Mouse (Mus musculus): ENCODE measurements at regions not wholly inside any gene's neighbourhood (a gene's known extent, or its start where the extent isn't known, plus 50 kb on each side); places are given as distances from the start of the nearest gene placed in this dataset.

- WGBS: 37% methylated on average over 2 of the region's 2 CpGs
- Histone ChIP-seq H3K4me1 (ENCODE audit: control insufficient read depth, insufficient read depth, low read length) (no peaks in the 10 kb centered on the region), H3K36me3 (ENCODE audit: control insufficient read depth, insufficient read depth, low read length) (no peaks in the 10 kb centered on the region), H3K4me2 (replicated peaks; ENCODE audit: low read depth, low read length) (no peak overlapping the region), H3K9ac (replicated peaks; ENCODE audit: low read depth, low read length) (no peak overlapping the region), H3K4me3 (ENCODE audit: low read depth, low read length) (no peak overlapping the region), H3K27ac (ENCODE audit: low read length) (no peak overlapping the region), H3K27me3 (ENCODE audit: control insufficient read depth, insufficient read depth, low read length) (no peaks in the 10 kb centered on the region), H3K9me3 (ENCODE audit: control insufficient read depth, low read depth, low read length) (no peaks in the 10 kb centered on the region)
- ATAC-seq (ENCODE audit: insufficient number of reproducible peaks, insufficient read depth, low FRiP score, low read depth): no peak
Measured at GRCm38 (mm10) chr3:39360278-39360677, 473.5 kb downstream of the Fat4 start.

GRCm38 (mm10) chr3:39370926-39371325 is 484.2 kb downstream of the Fat4 start:
- Histone ChIP-seq H3K27me3 (ENCODE audit: control insufficient read depth, insufficient read depth, low read length) (no peaks in the 10 kb centered on the region), H3K4me2 (replicated peaks; ENCODE audit: low read depth, low read length) (no peak overlapping the region), H3K9ac (replicated peaks; ENCODE audit: low read depth, low read length) (no peak overlapping the region), H3K4me3 (ENCODE audit: low read depth, low read length) (no peak overlapping the region), H3K27ac (ENCODE audit: low read length) (no peak overlapping the region), H3K9me3 (ENCODE audit: control insufficient read depth, low read depth, low read length) (no peaks in the 10 kb centered on the region), H3K36me3 (ENCODE audit: control insufficient read depth, insufficient read depth, low read length) (no peaks in the 10 kb centered on the region), H3K4me1 (ENCODE audit: control insufficient read depth, insufficient read depth, low read length) (no peaks in the 10 kb centered on the region)
- no peak for ATAC-seq (ENCODE audit: insufficient number of reproducible peaks, insufficient read depth, low FRiP score, low read depth)
- WGBS: 89% methylated on average over 4 of the region's 4 CpGs

GRCm38 (mm10) chr3:39372426-39372950 is 485.7 kb downstream of the Fat4 start:
- no peak overlapping the region for H3K4me3 ChIP-seq (ENCODE audit: low read depth, low read length)
- H3K27me3 ChIP-seq (ENCODE audit: control insufficient read depth, insufficient read depth, low read length): no peaks in the 10 kb centered on the region
- no peak overlapping the region for H3K4me2 ChIP-seq (replicated peaks; ENCODE audit: low read depth, low read length)
- no peak overlapping the region for H3K9ac ChIP-seq (replicated peaks; ENCODE audit: low read depth, low read length)
- no peaks in the 10 kb centered on the region for H3K36me3 ChIP-seq (ENCODE audit: control insufficient read depth, insufficient read depth, low read length)
- no peak for ATAC-seq (ENCODE audit: insufficient number of reproducible peaks, insufficient read depth, low FRiP score, low read depth)
- no peak overlapping the region for H3K27ac ChIP-seq (ENCODE audit: low read length)
- H3K4me1 ChIP-seq (ENCODE audit: control insufficient read depth, insufficient read depth, low read length): no peaks in the 10 kb centered on the region
- 79% methylated on average over 10 of the region's 10 CpGs for WGBS
- no peaks in the 10 kb centered on the region for H3K9me3 ChIP-seq (ENCODE audit: control insufficient read depth, low read depth, low read length)

GRCm38 (mm10) chr3:39375465-39375864 is 488.7 kb downstream of the Fat4 start:
- Histone ChIP-seq H3K9ac (replicated peaks; ENCODE audit: low read depth, low read length) (no peak overlapping the region), H3K4me3 (ENCODE audit: low read depth, low read length) (no peak overlapping the region), H3K27ac (ENCODE audit: low read length) (no peak overlapping the region), H3K36me3 (ENCODE audit: control insufficient read depth, insufficient read depth, low read length) (no peaks in the 10 kb centered on the region), H3K9me3 (ENCODE audit: control insufficient read depth, low read depth, low read length) (no peaks in the 10 kb centered on the region), H3K27me3 (ENCODE audit: control insufficient read depth, insufficient read depth, low read length) (no peaks in the 10 kb centered on the region), H3K4me1 (ENCODE audit: control insufficient read depth, insufficient read depth, low read length) (no peaks in the 10 kb centered on the region), H3K4me2 (replicated peaks; ENCODE audit: low read depth, low read length) (no peak overlapping the region)
- no peak for ATAC-seq (ENCODE audit: insufficient number of reproducible peaks, insufficient read depth, low FRiP score, low read depth)
- WGBS: 77% methylated on average over 5 of the region's 5 CpGs

- no peaks in the 10 kb centered on the region for H3K27me3 ChIP-seq (ENCODE audit: control insufficient read depth, insufficient read depth, low read length)
- H3K36me3 ChIP-seq (ENCODE audit: control insufficient read depth, insufficient read depth, low read length): no peaks in the 10 kb centered on the region
- no peak overlapping the region for H3K9ac ChIP-seq (replicated peaks; ENCODE audit: low read depth, low read length)
- H3K27ac ChIP-seq (ENCODE audit: low read length): no peak overlapping the region
- no peak overlapping the region for H3K4me3 ChIP-seq (ENCODE audit: low read depth, low read length)
- no peak for ATAC-seq (ENCODE audit: insufficient number of reproducible peaks, insufficient read depth, low FRiP score, low read depth)
- 37% methylated on average over 1 of the region's 1 CpGs for WGBS
- no peaks in the 10 kb centered on the region for H3K9me3 ChIP-seq (ENCODE audit: control insufficient read depth, low read depth, low read length)
- H3K4me1 ChIP-seq (ENCODE audit: control insufficient read depth, insufficient read depth, low read length): peaks cover 3% of the 10 kb centered on the region; the same call in 1 of the 2 replicates
- H3K4me2 ChIP-seq (replicated peaks; ENCODE audit: low read depth, low read length): no peak overlapping the region
Measured at GRCm38 (mm10) chr3:39388491-39388890, 501.8 kb downstream of the Fat4 start.

GRCm38 (mm10) chr3:39390442-39390841 is 503.7 kb downstream of the Fat4 start:
- Histone ChIP-seq H3K27me3 (ENCODE audit: control insufficient read depth, insufficient read depth, low read length) (no peaks in the 10 kb centered on the region), H3K9me3 (ENCODE audit: control insufficient read depth, low read depth, low read length) (no peaks in the 10 kb centered on the region), H3K9ac (replicated peaks; ENCODE audit: low read depth, low read length) (no peak overlapping the region), H3K27ac (ENCODE audit: low read length) (no peak overlapping the region), H3K36me3 (ENCODE audit: control insufficient read depth, insufficient read depth, low read length) (no peaks in the 10 kb centered on the region), H3K4me1 (ENCODE audit: control insufficient read depth, insufficient read depth, low read length) (peaks cover 3% of the 10 kb centered on the region; the same call in 1 of the 2 replicates), H3K4me3 (ENCODE audit: low read depth, low read length) (no peak overlapping the region), H3K4me2 (replicated peaks; ENCODE audit: low read depth, low read length) (no peak overlapping the region)
- 40% methylated on average over 9 of the region's 9 CpGs for WGBS
- ATAC-seq (ENCODE audit: insufficient number of reproducible peaks, insufficient read depth, low FRiP score, low read depth): peak; percentile 34; the same call in 1 of the 2 replicates

GRCm38 (mm10) chr3:39392053-39392452 is 505.3 kb downstream of the Fat4 start:
- Histone ChIP-seq H3K27me3 (ENCODE audit: control insufficient read depth, insufficient read depth, low read length) (no peaks in the 10 kb centered on the region), H3K36me3 (ENCODE audit: control insufficient read depth, insufficient read depth, low read length) (no peaks in the 10 kb centered on the region), H3K9me3 (ENCODE audit: control insufficient read depth, low read depth, low read length) (no peaks in the 10 kb centered on the region), H3K4me1 (ENCODE audit: control insufficient read depth, insufficient read depth, low read length) (peaks cover 3% of the 10 kb centered on the region; the same call in 1 of the 2 replicates), H3K27ac (ENCODE audit: low read length) (0 out of 2 replicates have a peak overlapping the region, but pooled peaks have one; percentile 41), H3K4me3 (ENCODE audit: low read depth, low read length) (no peak overlapping the region), H3K9ac (replicated peaks; ENCODE audit: low read depth, low read length) (no peak overlapping the region), H3K4me2 (replicated peaks; ENCODE audit: low read depth, low read length) (no peak overlapping the region)
- WGBS: 55% methylated on average over 2 of the region's 2 CpGs
- no peak for ATAC-seq (ENCODE audit: insufficient number of reproducible peaks, insufficient read depth, low FRiP score, low read depth)

GRCm38 (mm10) chr3:39396672-39397071 is 509.9 kb downstream of the Fat4 start:
- no peak overlapping the region for H3K4me3 ChIP-seq (ENCODE audit: low read depth, low read length)
- H3K4me1 ChIP-seq (ENCODE audit: control insufficient read depth, insufficient read depth, low read length): 0 out of 2 replicates have a peak, but pooled peaks cover 3% of the 10 kb centered on the region
- H3K27me3 ChIP-seq (ENCODE audit: control insufficient read depth, insufficient read depth, low read length): no peaks in the 10 kb centered on the region
- no peaks in the 10 kb centered on the region for H3K9me3 ChIP-seq (ENCODE audit: control insufficient read depth, low read depth, low read length)
- H3K9ac ChIP-seq (replicated peaks; ENCODE audit: low read depth, low read length): no peak overlapping the region
- no peak overlapping the region for H3K4me2 ChIP-seq (replicated peaks; ENCODE audit: low read depth, low read length)
- no peak for ATAC-seq (ENCODE audit: insufficient number of reproducible peaks, insufficient read depth, low FRiP score, low read depth)
- H3K36me3 ChIP-seq (ENCODE audit: control insufficient read depth, insufficient read depth, low read length): no peaks in the 10 kb centered on the region
- no peak overlapping the region for H3K27ac ChIP-seq (ENCODE audit: low read length)

GRCm38 (mm10) chr3:39397255-39397654 is 510.5 kb downstream of the Fat4 start:
- H3K36me3 ChIP-seq (ENCODE audit: control insufficient read depth, insufficient read depth, low read length): no peaks in the 10 kb centered on the region
- H3K9ac ChIP-seq (replicated peaks; ENCODE audit: low read depth, low read length): no peak overlapping the region
- no peak overlapping the region for H3K4me2 ChIP-seq (replicated peaks; ENCODE audit: low read depth, low read length)
- 0 out of 2 replicates have a peak, but pooled peaks cover 3% of the 10 kb centered on the region for H3K4me1 ChIP-seq (ENCODE audit: control insufficient read depth, insufficient read depth, low read length)
- H3K4me3 ChIP-seq (ENCODE audit: low read depth, low read length): no peak overlapping the region
- ATAC-seq (ENCODE audit: insufficient number of reproducible peaks, insufficient read depth, low FRiP score, low read depth): no peak
- H3K9me3 ChIP-seq (ENCODE audit: control insufficient read depth, low read depth, low read length): no peaks in the 10 kb centered on the region
- H3K27ac ChIP-seq (ENCODE audit: low read length): no peak overlapping the region
- WGBS: 68% methylated on average over 3 of the region's 3 CpGs
- no peaks in the 10 kb centered on the region for H3K27me3 ChIP-seq (ENCODE audit: control insufficient read depth, insufficient read depth, low read length)
